Mouse (Mus musculus) CH12.LX (cell line): ENCODE results near the gene Alpi. TPM values are rescaled to one million over a fixed set of nuclear protein-coding genes. Genes with fewer than 3 reads are reported as not detected.

ENCODE experiments used
- DNase-seq: peaks from one replicate; pipeline ENCODE4 v3.0.0-alpha.2; 2013; ENCODE audit errors: extremely low read depth
- H3K27ac ChIP-seq: 2 replicates; pipeline ENCODE4 v1.5.1; 2012; ENCODE audit warnings: low read depth, mild to moderate bottlenecking, control low read depth, moderate library complexity; ENCODE audit not compliant: insufficient read depth
- H3K27me3 ChIP-seq: replicated peaks from 2 replicates; pipeline ENCODE3; 2012; ENCODE audit warnings: inconsistent platforms
- H3K36me3 ChIP-seq, 2 experiments: replicated peaks in 1 of 2; 2 replicates each; pipeline versions ENCODE3 to v1.6.1; 2012; ENCODE audit warnings: inconsistent platforms in 1 of 2, low read length in 1 of 2, mild to moderate bottlenecking in 1 of 2, mixed read lengths in 1 of 2, moderate library complexity in 1 of 2; ENCODE audit not compliant: control insufficient read depth in 1 of 2, insufficient read depth in 1 of 2
- H3K4me1 ChIP-seq, 2 experiments: 2 replicates each; pipeline ENCODE4 v1.6.1; 2012; ENCODE audit warnings: inconsistent platforms in 1 of 2, moderate library complexity in 1 of 2; ENCODE audit not compliant: insufficient read depth in 2 of 2, control insufficient read depth in 1 of 2
- H3K4me2 ChIP-seq: 2 replicates; pipeline ENCODE4 v1.6.1; 2012; ENCODE audit warnings: low read depth, mild to moderate bottlenecking, control low read depth; ENCODE audit not compliant: poor library complexity, insufficient read depth, severe bottlenecking
- H3K4me3 ChIP-seq, 3 experiments: fragments of 150-350 bp in 1 of 3; sonication (generic) in 1 of 3; replicated peaks in 1 of 3; 2 replicates each; pipeline versions ENCODE3 to v1.5.1; 2011 to 2012; ENCODE audit warnings: low read depth in 2 of 3, low read length in 2 of 3, mild to moderate bottlenecking in 2 of 3, moderate library complexity in 2 of 3, control low read depth in 1 of 3, improper control_type of control experiment in 1 of 3, inconsistent platforms in 1 of 3, mixed read lengths in 1 of 3; ENCODE audit not compliant: poor library complexity in 1 of 3
- H3K79me2 ChIP-seq: replicated peaks from 2 replicates; pipeline ENCODE4 v1.6.1; 2012; ENCODE audit warnings: mild to moderate bottlenecking, moderate library complexity; ENCODE audit not compliant: control insufficient read depth, poor library complexity, insufficient read depth, severe bottlenecking; ENCODE audit errors: extremely low read depth
- H3K9ac ChIP-seq: 2 replicates; pipeline ENCODE4 v1.6.1; 2012; ENCODE audit warnings: low read depth, mild to moderate bottlenecking, control low read depth, moderate library complexity; ENCODE audit not compliant: insufficient read depth
- H3K9me3 ChIP-seq: replicated peaks from 2 replicates; pipeline ENCODE3; 2012; ENCODE audit warnings: low read length, inconsistent platforms, mixed read lengths
- BHLHE40 ChIP-seq: IDR thresholded peaks from 2 replicates; pipeline ENCODE4 v1.6.1; 2011; ENCODE audit warnings: mild to moderate bottlenecking, low read depth, low read length, improper control_type of control experiment
- CHD2 ChIP-seq: IDR thresholded peaks from 2 replicates; pipeline ENCODE4 v1.6.1; 2011; ENCODE audit warnings: low read length, improper control_type of control experiment
- ELF1 ChIP-seq: IDR thresholded peaks from 2 replicates; pipeline ENCODE4 v1.6.1; 2014; ENCODE audit warnings: low read depth, mild to moderate bottlenecking, inconsistent platforms, low read length, improper control_type of control experiment
- ETS1 ChIP-seq: conservative IDR thresholded peaks from 2 replicates; pipeline ENCODE4 v1.6.1; 2012; ENCODE audit warnings: low read depth, mild to moderate bottlenecking, inconsistent platforms, low read length, improper control_type of control experiment, moderate library complexity
- HCFC1 ChIP-seq: IDR thresholded peaks from 2 replicates; pipeline ENCODE4 v1.6.1; 2012; ENCODE audit warnings: low read depth, mild to moderate bottlenecking, inconsistent platforms, low read length, improper control_type of control experiment
- IRF4 ChIP-seq: IDR thresholded peaks from 2 replicates; pipeline ENCODE4 v1.6.1; 2014; ENCODE audit warnings: low read depth, mild to moderate bottlenecking, inconsistent platforms, low read length, improper control_type of control experiment
- JUN ChIP-seq: IDR thresholded peaks from 2 replicates; pipeline ENCODE4 v1.6.1; 2011; ENCODE audit warnings: low read depth, mild to moderate bottlenecking, low read length, improper control_type of control experiment, moderate library complexity; ENCODE audit not compliant: insufficient read depth
- JUND ChIP-seq: conservative IDR thresholded peaks from 2 replicates; pipeline ENCODE4 v1.6.1; 2011; ENCODE audit warnings: low read depth, low read length, improper control_type of control experiment
- MEF2A ChIP-seq: IDR thresholded peaks from 2 replicates; pipeline ENCODE4 v1.6.1; 2014; ENCODE audit warnings: low read depth, mild to moderate bottlenecking, inconsistent platforms, low read length, improper control_type of control experiment, borderline replicate concordance
- MYC ChIP-seq: IDR thresholded peaks from 2 replicates; pipeline ENCODE4 v1.6.1; 2011; ENCODE audit warnings: low read depth, mild to moderate bottlenecking, improper control_type of control experiment, low read length
- PAX5 ChIP-seq: IDR thresholded peaks from 2 replicates; pipeline ENCODE4 v1.6.1; 2012; ENCODE audit warnings: low read length, inconsistent platforms, mixed read lengths
- POLR2AphosphoS2 ChIP-seq: IDR thresholded peaks from 2 replicates; pipeline ENCODE4 v1.6.1; 2011; ENCODE audit warnings: low read depth, low read length, improper control_type of control experiment
- RAD21 ChIP-seq: IDR thresholded peaks from 2 replicates; pipeline ENCODE4 v1.6.1; 2011; ENCODE audit warnings: low read depth, mild to moderate bottlenecking, low read length, improper control_type of control experiment, moderate library complexity
- SIN3A ChIP-seq: IDR thresholded peaks from 2 replicates; pipeline ENCODE4 v1.6.1; 2012; ENCODE audit warnings: low read length, improper control_type of control experiment, inconsistent platforms
- SMC3 ChIP-seq: IDR thresholded peaks from 2 replicates; pipeline ENCODE4 v1.6.1; 2011; ENCODE audit warnings: low read depth, low read length, improper control_type of control experiment
- USF1 ChIP-seq: IDR thresholded peaks from 2 replicates; pipeline ENCODE4 v1.6.1; 2014; ENCODE audit warnings: low read depth, mild to moderate bottlenecking, inconsistent platforms, low read length, improper control_type of control experiment
- USF2 ChIP-seq: conservative IDR thresholded peaks from 2 replicates; pipeline ENCODE4 v1.6.1; 2011; ENCODE audit warnings: low read depth, low read length, improper control_type of control experiment
- ZMIZ1 ChIP-seq: IDR thresholded peaks from 2 replicates; pipeline ENCODE4 v1.6.1; 2012; ENCODE audit warnings: low read depth, mild to moderate bottlenecking, inconsistent platforms, low read length, improper control_type of control experiment
- ZNF384 ChIP-seq: IDR thresholded peaks from 2 replicates; pipeline ENCODE4 v1.6.1; 2012; ENCODE audit warnings: low read depth, low read length, improper control_type of control experiment, inconsistent platforms
- dilution Hi-C: fragments of 300-500 bp; cut with MboI; formaldehyde crosslinking; loops from 2 replicates; pipeline ENCODE4 v1.14.3; 2020; ENCODE audit warnings: low sequenced_read_pairs; ENCODE audit not compliant: extremely low pct_unique_long_range_greater_than_20kb, extremely low pct_ligation_motif_present
- in situ Hi-C: fragments of 300-500 bp; cut with MboI; formaldehyde crosslinking; loops from 3 replicates; pipeline ENCODE4 v1.14.3; 2019; ENCODE audit warnings: low sequenced_read_pairs, low pct_ligation_motif_present, low pct_unique_long_range_greater_than_20kb, mixed read lengths
- polyA plus RNA-seq: library from polyadenylated mRNA; unstranded; fragments of >175 nt; gene quantifications from 2 replicates; pipeline ENCODE4 v1.2.1, GENCODE M21; 2012; ENCODE audit warnings: low read depth; ENCODE audit not compliant: insufficient read length
- total RNA-seq, 2 experiments: library from RNA; depleted of rRNA; stranded (reverse); fragments of 300-350 nt in 1 of 2; fragments of >200 nt in 1 of 2; gene quantifications; 2 replicates each; pipeline ENCODE4 v1.2.3; 2012 to 2014

Gene Alpi
- total and polyA plus RNA-seq, 3 experiments = not detected

DNA sequence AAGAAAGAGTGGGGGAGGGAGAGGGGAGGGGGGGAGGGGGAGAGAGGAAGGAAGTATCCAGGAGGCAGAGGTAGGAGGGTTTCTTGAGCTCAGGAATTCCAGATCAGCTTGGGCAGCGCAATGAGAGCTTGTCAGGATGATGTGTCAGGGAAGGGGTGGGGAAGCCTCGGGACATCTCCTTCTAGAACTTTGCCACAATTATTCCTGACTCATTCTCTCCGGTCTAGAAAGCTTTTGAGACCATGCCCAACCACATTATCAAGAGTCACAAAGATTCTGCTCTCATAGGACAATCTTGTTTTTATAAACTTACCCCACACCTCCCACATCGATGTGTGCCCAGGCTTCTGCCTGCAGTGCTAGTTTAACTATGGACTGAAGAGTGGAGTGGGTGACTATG lies 30.4 kb upstream of the Alpi start:
- no peaks in the 10 kb centered on the region for H3K36me3 ChIP-seq
- no peaks in the 10 kb centered on the region for H3K79me2 ChIP-seq
- no peaks in the 10 kb centered on the region for H3K4me1 ChIP-seq
- no peak overlapping the region for H3K4me3 ChIP-seq
- no peak for DNase-seq
- H3K4me2 ChIP-seq = no peak overlapping the region
- H3K9ac ChIP-seq = no peak overlapping the region
- no peak overlapping the region for H3K27ac ChIP-seq
- H3K27me3 ChIP-seq = peaks cover 4% of the 10 kb centered on the region
- TF ChIP-seq JUN = no peak
- no peak for TF ChIP-seq USF1
- TF ChIP-seq ZMIZ1 = no peak
- TF ChIP-seq IRF4 = no peak
- no peak for TF ChIP-seq ZNF384
- in situ Hi-C loops = no loop called here
- no peaks in the 10 kb centered on the region for H3K9me3 ChIP-seq
- dilution Hi-C loops = no loop called here

DNA sequence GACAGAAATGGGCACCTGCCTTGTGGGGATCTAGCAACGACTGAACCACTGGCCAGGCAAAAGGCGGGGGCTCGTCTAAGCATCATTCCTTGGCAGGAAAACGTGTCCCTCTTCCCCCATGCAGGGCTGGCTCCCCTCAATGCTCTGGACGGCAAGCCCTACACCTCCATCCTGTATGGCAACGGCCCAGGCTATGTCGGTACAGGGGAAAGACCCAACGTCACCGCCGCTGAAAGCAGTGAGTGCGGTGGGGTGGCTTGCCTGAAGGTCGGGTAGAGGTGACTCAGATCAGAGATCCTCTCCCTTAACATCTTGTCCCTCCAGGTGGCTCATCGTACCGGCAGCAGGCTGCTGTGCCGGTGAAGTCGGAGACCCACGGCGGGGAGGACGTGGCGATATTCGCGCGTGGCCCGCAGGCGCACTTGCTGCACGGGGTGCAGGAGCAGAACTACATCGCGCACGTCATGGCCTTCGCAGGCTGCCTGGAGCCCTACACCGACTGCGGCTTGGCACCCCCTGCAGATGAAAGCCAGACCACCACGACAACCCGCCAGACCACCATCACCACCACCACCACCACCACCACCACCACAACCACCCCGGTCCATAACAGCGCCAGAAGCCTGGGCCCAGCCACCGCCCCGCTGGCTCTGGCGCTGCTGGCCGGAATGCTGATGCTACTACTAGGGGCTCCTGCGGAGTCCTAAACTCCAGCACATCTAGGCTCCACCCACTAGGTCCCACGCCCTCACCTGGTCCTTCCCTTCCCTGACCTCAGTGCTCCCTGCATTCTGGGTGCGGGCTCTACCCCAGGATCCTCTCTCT lies 26.0 kb upstream of the Alpi start:
- no peaks in the 10 kb centered on the region for H3K36me3 ChIP-seq
- no peaks in the 10 kb centered on the region for H3K9me3 ChIP-seq
- dilution Hi-C loops = no loop called here
- no peak for DNase-seq
- in situ Hi-C loops = no loop called here
- no peak for TF ChIP-seq USF1
- TF ChIP-seq ETS1 = no peak
- TF ChIP-seq USF2 = no peak
- no peak for TF ChIP-seq CHD2
- TF ChIP-seq BHLHE40 = no peak
- TF ChIP-seq JUN = no peak
- TF ChIP-seq ELF1 = no peak
- TF ChIP-seq HCFC1 = no peak
- no peak for TF ChIP-seq SIN3A
- TF ChIP-seq RAD21 = no peak
- TF ChIP-seq POLR2AphosphoS2 = no peak
- TF ChIP-seq PAX5 = no peak
- TF ChIP-seq MYC = no peak
- TF ChIP-seq JUND = no peak
- no peak for TF ChIP-seq SMC3
- TF ChIP-seq MEF2A = no peak
- no peak for TF ChIP-seq ZMIZ1
- no peak overlapping the region for H3K27ac ChIP-seq
- H3K79me2 ChIP-seq = no peaks in the 10 kb centered on the region
- H3K4me1 ChIP-seq = no peaks in the 10 kb centered on the region
- no peak overlapping the region for H3K9ac ChIP-seq
- H3K4me2 ChIP-seq = no peak overlapping the region
- H3K4me3 ChIP-seq = no peak overlapping the region
- peaks cover 4% of the 10 kb centered on the region for H3K27me3 ChIP-seq
